Mouse (Mus musculus) heart, postnatal 10 days (tissue): ENCODE measurements at regions not wholly inside any gene's neighbourhood (a gene's known extent, or its start where the extent isn't known, plus 50 kb on each side); places are given as distances from the start of the nearest gene placed in this dataset.
A peak's percentile ranks its signal among the peaks of the same experiment; 100 is the strongest.

Source experiments
- DNase-seq, 2 experiments: peaks; one replicate each; pipeline ENCODE4 v3.0.0; 2021
- intact Hi-C: fragments of 180-260 bp; cut with DNase I; formaldehyde crosslinking; loops from one replicate; pipeline ENCODE4 v1.15.1; 2025

DNA sequence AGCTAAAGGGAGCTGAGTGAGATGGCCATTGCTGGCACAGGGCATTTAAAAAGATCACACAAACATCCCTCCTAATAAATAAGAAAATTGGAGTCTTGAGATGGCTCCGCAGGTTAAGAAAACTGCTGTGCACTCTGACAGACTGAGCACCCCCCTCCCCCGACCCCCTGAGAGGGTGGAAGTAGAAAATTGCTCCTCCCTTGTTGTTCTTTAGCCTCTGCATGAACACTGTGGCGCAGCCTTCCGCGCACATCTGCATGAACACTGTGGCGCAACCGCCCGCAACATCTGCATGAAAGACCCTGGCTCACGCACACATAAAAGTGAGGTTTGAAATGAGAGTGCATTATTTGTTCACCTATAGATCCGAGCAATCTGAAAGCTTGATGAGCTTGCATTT, 50.2 kb upstream of the Itsn2 start:
- no peak for DNase-seq
- intact Hi-C loops = loop anchor here (10.0 kb wide), 2 partner anchors 257 to 307 kb away; partner anchors contain the start of genes Cenpo and Ptrhd1

DNA sequence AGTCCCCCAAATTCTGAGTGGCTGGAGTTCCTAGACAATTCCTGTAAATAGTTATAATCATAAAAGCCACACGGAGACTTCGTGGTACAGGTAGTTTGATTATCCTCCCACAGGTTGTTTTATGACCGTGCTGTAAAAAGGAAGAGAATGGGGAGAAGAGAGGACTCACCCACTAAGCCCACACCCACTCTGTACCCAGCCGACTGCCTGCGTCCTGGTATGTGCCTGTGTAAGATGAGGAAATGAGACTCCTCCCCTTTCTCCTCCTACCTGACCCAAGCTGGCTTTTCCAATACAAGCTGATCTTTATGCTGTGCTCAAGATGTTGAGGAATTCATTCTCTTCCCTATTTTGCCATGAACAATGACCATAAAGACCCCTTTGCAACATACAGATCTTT, 57.3 kb upstream of the Ncoa1 start:
- intact Hi-C loops = no loop called here
- no peak for DNase-seq

DNA sequence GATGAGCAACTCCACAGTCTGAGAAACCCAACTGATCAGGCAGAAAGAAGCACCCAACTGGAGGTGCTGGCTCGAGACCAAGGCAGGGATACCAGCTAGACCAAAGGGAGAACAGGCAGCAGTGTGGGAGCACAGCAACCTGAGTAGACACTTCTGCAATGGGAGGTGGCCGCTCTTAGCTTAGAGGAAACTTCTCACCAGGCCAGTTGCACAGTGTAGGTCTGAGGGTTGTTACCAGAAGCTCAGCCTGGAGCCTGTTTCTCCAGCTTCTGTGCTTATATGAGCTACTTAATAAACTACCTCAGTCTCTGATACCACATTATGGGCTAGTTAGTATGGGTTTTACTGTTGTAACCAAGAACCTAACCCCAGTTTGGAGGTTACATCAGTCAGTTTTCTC, 56.7 kb upstream of the Ncoa1 start:
- DNase-seq = no peak
- intact Hi-C loops = no loop called here

DNA sequence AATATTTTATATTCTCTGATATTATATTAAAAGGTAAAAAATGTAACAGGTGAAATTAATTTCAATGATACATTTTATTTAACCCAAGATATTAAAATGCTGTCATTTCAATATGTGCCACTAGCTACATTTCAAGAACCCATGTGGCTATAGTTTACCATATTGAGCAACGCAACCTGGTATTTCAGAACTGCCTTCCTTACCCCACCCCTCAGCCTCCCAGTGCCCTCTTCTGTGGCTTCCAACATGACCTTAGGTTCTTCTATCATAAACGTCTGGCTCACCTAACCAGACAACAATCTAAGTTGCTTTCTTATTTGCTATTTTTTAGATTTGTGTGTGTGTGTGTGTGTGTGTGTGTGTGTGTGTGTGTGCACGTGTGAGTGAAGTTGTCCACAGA, 55.7 kb upstream of the Ncoa1 start:
- no peak for DNase-seq
- intact Hi-C loops = no loop called here

DNA sequence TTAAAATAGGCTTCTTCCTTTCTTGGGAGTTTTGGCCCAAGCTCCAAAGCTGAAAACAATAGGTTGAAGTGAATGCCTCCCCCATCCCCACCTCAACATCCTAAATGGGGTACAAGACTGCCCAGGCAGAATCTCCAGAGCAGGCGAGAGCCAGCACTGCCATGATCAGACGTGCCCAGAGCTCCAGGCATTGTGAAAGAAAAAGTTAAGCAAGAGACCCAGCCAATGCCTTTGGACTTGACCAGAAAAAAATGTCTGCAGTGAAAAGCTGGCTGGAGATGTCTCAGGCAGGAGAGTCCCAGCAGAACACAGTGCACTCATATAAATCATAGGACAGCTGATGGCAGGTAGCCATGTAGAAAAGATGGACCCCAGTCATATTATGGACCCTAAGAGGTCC, 50.0 kb upstream of the Ncoa1 start:
- DNase-seq = peak; percentile 5 to 12
- intact Hi-C loops = no loop called here
